Comparison of ENCODE assay signal across 17 mouse cellular contexts in the genomic region with DNA sequence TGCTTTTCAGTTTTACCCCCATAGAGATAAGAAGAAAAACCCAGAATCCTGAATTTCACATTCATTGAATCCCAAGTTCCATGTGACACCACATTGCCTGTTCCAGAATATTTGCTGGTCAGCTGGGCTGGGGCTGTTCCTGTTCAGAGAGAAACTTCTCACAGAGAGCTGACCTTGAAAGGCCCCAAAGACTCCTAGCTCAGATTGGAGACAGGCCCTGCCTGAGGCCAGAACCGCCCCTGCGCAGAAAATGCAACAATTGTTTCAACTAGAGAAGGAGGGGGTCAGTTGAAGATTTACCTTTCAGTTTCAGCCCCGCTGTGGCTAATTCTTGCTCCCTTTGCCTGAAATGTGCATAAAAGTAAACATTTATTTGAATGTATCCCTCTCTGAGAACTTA. TPM values are rescaled to one million over a fixed set of nuclear protein-coding genes. Genes with fewer than 3 reads are reported as not detected.
DNase-seq lines count a peak whose midpoint lies in the region; ATAC-seq and TF ChIP-seq lines count a peak whose summit lies in the region.
"Had no signal": no experiment of that assay in that cellular context is flagged by ENCODE, and none has a peak within 500 bp of the region (broad histone marks: within the 10 kb centered on the region; RNA-seq: fewer than 3 reads in every experiment).

No protein-coding gene starts in this region.

- no peak overlapping the region for H3K9ac ChIP-seq in hindbrain, embryonic 12.5 days
- H3K9ac ChIP-seq: liver, postnatal 0 days had no signal

- ATAC-seq in hindbrain, embryonic 12.5 days (ENCODE audit: low FRiP score) = no peak
- ATAC-seq: hindbrain, embryonic 16.5 days; liver, postnatal 0 days had no signal

- H3K27me3 ChIP-seq in kidney, adult 2 months (replicated peaks; ENCODE audit: control insufficient read depth, insufficient read depth, low read length) = no peaks in the 10 kb centered on the region
- H3K27me3 ChIP-seq in hindbrain, embryonic 12.5 days = no peaks in the 10 kb centered on the region

- H3K4me1 ChIP-seq in kidney, adult 2 months (ENCODE audit: control insufficient read depth, insufficient read depth, low read length) = peaks cover 3% of the 10 kb centered on the region; the same call in 1 of the 2 replicates
- H3K4me1 ChIP-seq in hindbrain, embryonic 12.5 days = no peaks in the 10 kb centered on the region

- peak; percentile 48 for DNase-seq in adrenal gland, postnatal 14 days
- no peak for DNase-seq in adrenal gland, adult 18-20 months (ENCODE audit: low spot score in 2 of 2)
- DNase-seq in ovary, postnatal 36 days (ENCODE audit: low spot score) = peak; percentile 34
- DNase-seq in ovary, postnatal 14 days (ENCODE audit: low spot score) = no peak
- DNase-seq in kidney, adult 2 months = peak; percentile 58
- DNase-seq in testis, postnatal 14 days (ENCODE audit: low spot score) = peak; percentile 77
- DNase-seq in cerebellum, adult 9-11 months = no peak
- DNase-seq: cerebellum, adult 18-20 months; embryo, embryonic 11 days; liver, postnatal 0 days; midbrain, embryonic 14.5 days; thymus, adult 2 months had no signal

- no peak for TF ChIP-seq POLR2A in kidney, adult 2 months (IDR thresholded peaks at IDR 0.05; ENCODE audit: low read depth, low read length)

- no peaks in the 10 kb centered on the region for H3K36me3 ChIP-seq in kidney, adult 2 months (ENCODE audit: control insufficient read depth, insufficient read depth, low read length)
- no peaks in the 10 kb centered on the region for H3K36me3 ChIP-seq in hindbrain, embryonic 12.5 days

- H3K27ac ChIP-seq in kidney, adult 2 months (ENCODE audit: insufficient read depth, low read depth, low read length) = peak overlapping the region; percentile 48
- H3K27ac ChIP-seq in hindbrain, embryonic 12.5 days = no peak overlapping the region
- H3K27ac ChIP-seq: kidney, postnatal 0 days; left cerebral cortex, adult 2 months; macrophage had no signal

- H3K4me3 ChIP-seq in kidney, adult 2 months (ENCODE audit: insufficient read depth, low read depth, low read length) = no peak overlapping the region
- no peak overlapping the region for H3K4me3 ChIP-seq in hindbrain, embryonic 12.5 days
- H3K4me3 ChIP-seq: left cerebral cortex, adult 2 months had no signal

- 53% methylated on average over 3 of the region's 3 CpGs for WGBS in kidney, adult 2 months
- WGBS in hindbrain, embryonic 12.5 days = 67% methylated on average over 3 of the region's 3 CpGs

- no peak overlapping the region for H3K4me2 ChIP-seq in hindbrain, embryonic 12.5 days (replicated peaks)

- no peak for TF ChIP-seq CTCF in kidney, adult 2 months (conservative IDR thresholded peaks at IDR 0.05; ENCODE audit: insufficient read depth, insufficient read length, low read depth, low read length)

- H3K9me3 ChIP-seq in hindbrain, embryonic 12.5 days (replicated peaks) = no peaks in the 10 kb centered on the region

RNA-seq across cellular contexts. Expression of a gene that starts 35.3 kb away (rescaled TPM):
- total RNA-seq in adrenal gland, postnatal 14 days (2021) = 55.5 and 66.5 TPM in 2 replicates
- 10 to 100 TPM; 45.7 to 60.1 TPM for total RNA-seq in adrenal gland, adult 18-20 months (2021)
- 14.7 and 16.9 TPM in 2 replicates for polyA plus RNA-seq in kidney, adult 2 months (2012; rRNA removed)
- polyA plus RNA-seq in hindbrain, embryonic 12.5 days (2016; fragmentation: Nextera tagmentation; extraction: Ambion mirVana) = 59.1 and 65.3 TPM in 2 replicates

RNA-seq across cellular contexts. Expression of a gene that starts 41.6 kb away (rescaled TPM):
- 8.6 and 11.3 TPM in 2 replicates for total RNA-seq in adrenal gland, postnatal 14 days (2021)
- 1 to 10 TPM; 3.8 to 4.5 TPM for total RNA-seq in adrenal gland, adult 18-20 months (2021)
- 6.7 and 6.9 TPM in 2 replicates for polyA plus RNA-seq in kidney, adult 2 months (2012; rRNA removed)
- 4.4 and 6.0 TPM in 2 replicates for polyA plus RNA-seq in hindbrain, embryonic 12.5 days (2016; fragmentation: Nextera tagmentation; extraction: Ambion mirVana)

Comparison
In these comparisons a context has a peak if more than half of its experiments do, and no peak if none do; other contexts are left out.
1. DNase-seq: peak in adrenal gland, postnatal 14 days (single experiment), ovary, postnatal 36 days (single experiment), kidney, adult 2 months (single experiment) and testis, postnatal 14 days (single experiment); none in adrenal gland, adult 18-20 months (0 of 2), ovary, postnatal 14 days (single experiment) and cerebellum, adult 9-11 months (single experiment).